Mouse (Mus musculus) E14TG2a.4 (cell line): ENCODE results near the gene Lcat.

Source experiments
- CTCF ChIP-seq: conservative IDR thresholded peaks from 2 replicates; pipeline ENCODE4 v1.5.1; 2014; ENCODE audit warnings: low read length
- NANOG ChIP-seq: IDR thresholded peaks from 2 replicates; pipeline ENCODE4 v1.6.1; 2014; ENCODE audit warnings: borderline replicate concordance, low read length, mixed read lengths

- peak; percentile 29 for TF ChIP-seq CTCF
- no peak for TF ChIP-seq NANOG
Measured at GRCm38 (mm10) chr8:105975363-105975762, 32.2 kb upstream of the Lcat start.
